Mouse (Mus musculus) CD8-positive naive resting alpha-beta T cell, adult 2 months (primary cell): Measurements from ENCODE around the gene Stx3.

Source experiments
- DNase-seq, 2 experiments: peaks; one replicate each; pipeline ENCODE4 v3.0.0; 2022; ENCODE audit warnings: low read depth in 2 of 2, low spot score in 2 of 2

Gene Stx3

GRCm38 (mm10) chr19:11730278-11730677 lies 88.9 kb downstream of the Stx3 start:
- no peak for DNase-seq

GRCm38 (mm10) chr19:11727304-11727703 lies 91.9 kb downstream of the Stx3 start:
- no peak for DNase-seq

GRCm38 (mm10) chr19:11725915-11726314 lies 93.3 kb downstream of the Stx3 start:
- DNase-seq: no peak
